Mouse (Mus musculus): ENCODE data around the gene Prpsap1.
"Not testable (repeated sequence)": the region's sequence is repeated elsewhere in the genome, so short reads cannot be mapped to it uniquely, and the experiment has no call there.

Prpsap1 gene

GRCm38 (mm10) chr11:116488693-116489375 is 5.2 kb downstream of the Prpsap1 start:
- in situ Hi-C loops (cut with MboI, MseI), result no loop called here

- in situ Hi-C loops (cut with MboI, MseI), result no loop called here
These were observed 5.8 kb downstream of the Prpsap1 start for GRCm38 (mm10) chr11:116488207-116488606.

GRCm38 (mm10) chr11:116484261-116484660 is 9.7 kb downstream of the Prpsap1 start:
- in situ Hi-C loops (cut with MboI, MseI), result no loop called here

GRCm38 (mm10) chr11:116481776-116482175 is 12.2 kb downstream of the Prpsap1 start:
- in situ Hi-C loops (cut with MboI, MseI), result no loop called here

- in situ Hi-C loops (cut with MboI, MseI), result no loop called here
These were observed 13.0 kb downstream of the Prpsap1 start for GRCm38 (mm10) chr11:116480975-116481374.

GRCm38 (mm10) chr11:116479832-116480231 is 14.2 kb downstream of the Prpsap1 start:
- in situ Hi-C loops (cut with MboI, MseI), result no loop called here

GRCm38 (mm10) chr11:116478978-116479377 is 15.0 kb downstream of the Prpsap1 start:
- in situ Hi-C loops (cut with MboI, MseI), result no loop called here

GRCm38 (mm10) chr11:116477160-116477759 is 16.7 kb downstream of the Prpsap1 start:
- in situ Hi-C loops (cut with MboI, MseI), result no loop called here

- in situ Hi-C loops (cut with MboI, MseI), result no loop called here
These were observed 17.3 kb downstream of the Prpsap1 start for GRCm38 (mm10) chr11:116476696-116477095.

- in situ Hi-C loops (cut with MboI, MseI), result no loop called here
These were observed 18.0 kb downstream of the Prpsap1 start for GRCm38 (mm10) chr11:116476041-116476440.

- in situ Hi-C loops (cut with MboI, MseI), result no loop called here
These were observed 21.7 kb downstream of the Prpsap1 start for GRCm38 (mm10) chr11:116472275-116472674.

GRCm38 (mm10) chr11:116470896-116471295 is 23.1 kb downstream of the Prpsap1 start:
- in situ Hi-C loops (cut with MboI, MseI), result no loop called here

GRCm38 (mm10) chr11:116470249-116470648 is 23.8 kb downstream of the Prpsap1 start:
- in situ Hi-C loops (cut with MboI, MseI), result no loop called here

GRCm38 (mm10) chr11:116468338-116468737 is 25.7 kb downstream of the Prpsap1 start:
- in situ Hi-C loops (cut with MboI, MseI), result not testable (repeated sequence)

GRCm38 (mm10) chr11:116466141-116466540 is 27.9 kb downstream of the Prpsap1 start, which contains the start of gene Qrich2:
Qrich2 (minus strand) TSS chr11:116466241.
- in situ Hi-C loops (cut with MboI, MseI), result no loop called here

GRCm38 (mm10) chr11:116463833-116464232 is 30.2 kb downstream of the Prpsap1 start:
- in situ Hi-C loops (cut with MboI, MseI), result no loop called here

- in situ Hi-C loops (cut with MboI, MseI), result no loop called here
These were observed 30.7 kb downstream of the Prpsap1 start for GRCm38 (mm10) chr11:116463338-116463737.

- in situ Hi-C loops (cut with MboI, MseI), result loop anchor here (5.0 kb wide), 1 partner anchor 237 kb away; no protein-coding TSS in a partner anchor
These were observed 34.2 kb downstream of the Prpsap1 start for GRCm38 (mm10) chr11:116459786-116460185.

- in situ Hi-C loops (cut with MboI, MseI), result loop anchor here (5.0 kb wide), 1 partner anchor 234 kb away; no protein-coding TSS in a partner anchor
These were observed 37.8 kb downstream of the Prpsap1 start for GRCm38 (mm10) chr11:116456234-116456633.

GRCm38 (mm10) chr11:116453889-116454288 is 40.1 kb downstream of the Prpsap1 start:
- in situ Hi-C loops (cut with MboI, MseI), result no loop called here

- in situ Hi-C loops (cut with MboI, MseI), result loop anchor here (5.0 kb wide), 1 partner anchor 132 kb away; no protein-coding TSS in a partner anchor
These were observed 44.7 kb downstream of the Prpsap1 start for GRCm38 (mm10) chr11:116449341-116449740.

GRCm38 (mm10) chr11:116447822-116448221 is 46.2 kb downstream of the Prpsap1 start:
- in situ Hi-C loops (cut with MboI, MseI), result loop anchor here (5.0 kb wide), 1 partner anchor 131 kb away; no protein-coding TSS in a partner anchor

All from T-helper 1 cell (primary cell).